Mouse (Mus musculus): ENCODE data around the gene Ccna1.

- TF ChIP-seq POLR2A (IDR thresholded peaks at IDR 0.05; ENCODE audit: borderline replicate concordance, control insufficient read depth, low read depth, low read length) (no peak), CTCF (IDR thresholded peaks at IDR 0.05; ENCODE audit: control insufficient read depth, insufficient read depth, low read length) (no peak)
These were observed 29.8 kb downstream of the Ccna1 start for GRCm38 (mm10) chr3:55025502-55025901.
